Mouse (Mus musculus) lung, postnatal 0 days (tissue): Measurements from ENCODE around the gene Folr2.

Source experiments
- CTCF ChIP-seq: IDR thresholded peaks from 2 replicates; pipeline ENCODE4 v1.5.1; 2016; ENCODE audit warnings: antibody characterized with exemption, mild to moderate bottlenecking
- EP300 ChIP-seq: IDR thresholded peaks from 2 replicates; pipeline ENCODE4 v1.6.1; 2016; ENCODE audit warnings: antibody characterized with exemption, mild to moderate bottlenecking, control low read depth

- no peak for TF ChIP-seq EP300
- no peak for TF ChIP-seq CTCF
Measured at GRCm38 (mm10) chr7:101906696-101907095, 49.7 kb upstream of the Folr2 start.
